Mouse (Mus musculus): ENCODE measurements around the gene Cdh24. TPM values are rescaled to one million over a fixed set of nuclear protein-coding genes. Genes with fewer than 3 reads are reported as not detected.
"Not testable (repeated sequence)": the region's sequence is repeated elsewhere in the genome, so short reads cannot be mapped to it uniquely, and the experiment has no call there.

The Cdh24 gene
- total RNA-seq, 2 experiments from 2014 or later, result 2.1 to 14.1 TPM

DNA sequence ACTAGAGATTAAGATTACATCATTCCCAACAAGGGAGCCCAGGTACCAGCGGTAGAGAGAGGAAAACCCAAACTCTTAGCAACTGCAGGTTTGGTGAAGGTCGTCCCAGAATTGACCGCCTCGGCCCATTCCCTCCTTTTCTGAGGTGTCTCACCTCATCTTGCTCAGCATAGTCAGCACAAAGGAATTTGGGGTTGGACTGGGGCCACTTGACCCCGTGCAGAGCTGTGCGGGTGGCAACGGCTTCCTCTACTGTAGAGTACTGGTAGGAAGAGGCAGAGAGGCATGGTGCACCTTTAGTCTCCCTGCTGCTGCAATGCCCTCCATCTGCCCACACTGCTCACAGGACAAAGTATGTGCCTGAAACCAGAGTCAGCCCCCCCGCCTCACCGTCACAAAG is 3.1 kb upstream of the Cdh24 start:
- ATAC-seq (replicated peaks; ENCODE audit: low FRiP score, poor library complexity, severe bottlenecking), result no peak

DNA sequence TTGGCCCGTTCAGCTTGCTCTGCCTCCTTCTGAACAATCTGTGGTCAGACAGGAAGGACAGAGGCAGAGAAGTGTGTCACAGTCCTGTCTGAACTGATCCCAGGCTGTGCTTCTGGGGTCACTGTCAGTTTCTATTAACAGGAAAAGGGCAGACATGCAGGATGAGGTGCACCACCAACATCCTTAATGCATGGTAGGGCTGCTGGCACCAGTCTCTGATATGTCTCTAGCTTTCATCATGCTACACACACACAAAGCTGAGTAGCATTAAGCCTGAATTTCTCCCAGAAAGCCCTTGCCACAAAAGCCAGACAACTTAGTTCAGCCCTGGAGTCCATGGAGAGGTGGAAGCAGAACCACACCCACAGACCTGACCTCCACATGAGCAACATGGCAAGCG is 1.8 kb upstream of the Cdh24 start:
- no peak for ATAC-seq (replicated peaks; ENCODE audit: low FRiP score, poor library complexity, severe bottlenecking)

DNA sequence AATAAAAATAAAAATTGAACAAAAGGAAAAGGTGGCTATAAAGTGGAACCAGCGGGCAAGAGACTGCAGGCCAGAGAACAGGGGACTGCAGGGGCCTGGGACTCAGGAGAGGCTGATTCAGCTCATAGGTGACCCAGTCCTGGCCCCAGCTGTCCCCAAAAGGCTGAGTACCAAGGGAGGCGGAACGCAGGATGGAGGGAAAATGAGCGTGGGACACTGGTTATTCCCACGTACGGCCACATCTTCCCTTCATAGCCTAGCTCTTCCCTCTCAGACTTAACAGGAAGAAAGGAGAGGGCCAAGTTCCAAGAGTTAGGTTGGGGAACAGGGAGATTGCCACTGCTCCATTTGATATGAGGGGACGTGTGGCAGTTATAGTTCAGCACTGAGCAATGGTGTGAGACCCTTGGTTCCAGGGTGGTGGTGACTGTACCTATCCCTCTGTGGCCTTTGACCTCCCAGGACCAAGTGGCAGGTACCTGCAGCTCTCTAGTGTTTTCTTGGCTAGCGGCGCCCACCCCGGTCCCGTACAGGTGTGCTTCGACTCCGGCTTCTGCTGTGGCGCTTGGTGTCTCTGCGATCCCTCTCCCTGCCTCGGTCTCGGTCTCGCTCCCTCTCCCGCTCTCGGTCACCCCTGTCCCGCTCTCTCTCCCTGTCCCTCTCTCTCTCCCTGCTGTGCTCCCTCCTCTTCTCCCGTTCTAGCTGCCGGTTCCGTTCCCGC is 1.2 kb upstream of the Cdh24 start:
- ATAC-seq (replicated peaks; ENCODE audit: low FRiP score, poor library complexity, severe bottlenecking), result no peak

DNA sequence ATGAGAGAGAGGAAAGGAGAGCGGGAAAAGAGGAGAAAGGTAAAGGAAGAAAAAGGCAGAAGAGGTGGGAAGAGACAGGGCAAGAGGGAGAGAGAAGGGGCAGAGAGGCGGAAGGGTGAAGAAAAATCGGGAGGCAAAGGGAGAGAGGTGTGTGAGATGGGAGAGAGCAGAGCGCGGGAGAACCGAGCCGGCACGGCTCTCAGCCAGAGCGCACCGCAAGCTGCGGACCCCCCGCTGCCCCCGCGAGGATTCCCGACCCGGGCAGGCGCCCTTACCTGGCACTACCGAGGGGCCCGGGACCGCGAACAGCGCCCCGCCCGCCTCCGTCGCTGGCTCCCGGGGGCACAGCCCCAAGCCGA is 239 bp downstream of the Cdh24 start, which contains the start of gene Gm17606:
Gene Gm17606 (plus strand): TSS at position 7 of the 359 bp plus-strand sequence.
- ATAC-seq (replicated peaks; ENCODE audit: low FRiP score, poor library complexity, severe bottlenecking), result no peak

DNA sequence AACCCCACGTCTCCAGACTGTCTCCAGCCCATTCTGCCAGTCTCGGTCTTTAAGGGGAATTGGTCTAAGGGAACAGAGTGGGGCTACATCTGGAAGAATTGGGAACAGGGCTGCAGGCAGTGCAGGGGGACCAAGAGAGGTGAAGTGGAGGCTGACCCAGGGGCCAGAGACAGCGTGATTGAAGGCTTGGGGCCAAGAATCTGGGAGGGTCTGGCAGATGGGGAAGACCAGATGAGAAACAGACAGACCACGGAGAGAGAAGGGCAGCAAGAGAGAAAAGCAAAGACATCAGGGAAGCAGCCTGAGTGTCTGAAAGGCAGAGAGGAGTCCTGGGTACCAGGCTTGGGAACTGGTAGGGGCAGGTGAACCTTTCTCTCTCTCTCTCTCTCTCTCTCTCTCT is 1.0 kb downstream of the Cdh24 start:
- ATAC-seq (replicated peaks; ENCODE audit: low FRiP score, poor library complexity, severe bottlenecking), result no peak

DNA sequence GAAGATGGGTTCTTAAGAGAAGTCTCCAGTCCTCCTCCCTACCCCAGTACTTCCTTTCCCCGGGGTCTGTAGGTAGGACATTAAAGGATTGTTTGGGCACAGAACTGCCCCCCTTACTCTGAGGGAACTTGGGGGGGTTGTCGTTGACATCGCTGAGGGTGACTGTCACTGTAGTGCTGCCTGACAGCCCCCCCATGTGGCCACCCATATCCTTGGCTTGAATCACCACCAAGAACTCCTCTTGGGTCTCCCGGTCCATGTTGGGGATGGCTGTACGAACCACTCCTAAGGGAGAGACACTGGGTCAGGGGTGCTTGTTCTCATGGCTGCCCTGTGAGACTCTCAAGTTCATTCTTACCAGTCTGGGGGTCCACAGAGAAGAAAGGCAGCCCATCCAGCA is 3.0 kb downstream of the Cdh24 start:
- no peak for ATAC-seq (replicated peaks; ENCODE audit: low FRiP score, poor library complexity, severe bottlenecking)

DNA sequence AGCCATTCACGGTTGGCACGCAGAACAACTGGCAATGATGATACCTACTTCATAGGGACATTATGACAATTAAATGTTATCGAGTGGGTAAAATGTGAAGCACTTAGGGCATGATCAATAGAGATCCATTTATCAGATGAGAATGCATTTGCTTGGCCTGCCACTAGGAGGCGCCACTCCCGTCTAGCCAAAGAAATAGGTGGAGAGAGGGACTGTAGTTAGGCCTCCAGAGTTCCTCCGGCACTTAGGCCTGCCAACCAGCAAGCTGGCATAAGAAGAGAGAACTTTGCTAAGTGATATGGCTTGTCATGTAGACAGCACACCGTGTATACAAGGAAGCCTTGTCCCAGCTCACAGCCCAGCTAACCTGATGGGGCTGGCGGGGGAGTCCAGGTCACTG is 4.2 kb downstream of the Cdh24 start:
- no peak for ATAC-seq (replicated peaks; ENCODE audit: low FRiP score, poor library complexity, severe bottlenecking)

DNA sequence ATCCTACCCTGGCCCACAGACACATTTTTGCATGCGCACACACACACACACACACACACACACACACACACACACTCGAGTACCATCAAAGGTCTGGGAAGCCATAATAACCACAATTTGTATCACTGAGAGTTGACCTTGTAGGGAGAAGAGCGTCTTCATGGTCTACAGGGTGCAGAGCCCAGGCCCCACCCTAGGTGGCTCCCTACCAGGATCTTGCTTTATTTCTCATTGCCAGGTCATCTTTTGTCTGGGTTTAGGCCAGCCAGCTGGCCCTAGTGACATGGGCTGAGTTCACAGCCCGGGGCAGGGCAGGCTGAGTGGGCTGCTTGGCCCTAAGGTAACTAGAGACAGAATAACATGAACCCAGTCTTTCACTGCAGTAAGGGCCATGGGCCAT is 7.0 kb downstream of the Cdh24 start:
- ATAC-seq (replicated peaks; ENCODE audit: low FRiP score, poor library complexity, severe bottlenecking), result no peak

DNA sequence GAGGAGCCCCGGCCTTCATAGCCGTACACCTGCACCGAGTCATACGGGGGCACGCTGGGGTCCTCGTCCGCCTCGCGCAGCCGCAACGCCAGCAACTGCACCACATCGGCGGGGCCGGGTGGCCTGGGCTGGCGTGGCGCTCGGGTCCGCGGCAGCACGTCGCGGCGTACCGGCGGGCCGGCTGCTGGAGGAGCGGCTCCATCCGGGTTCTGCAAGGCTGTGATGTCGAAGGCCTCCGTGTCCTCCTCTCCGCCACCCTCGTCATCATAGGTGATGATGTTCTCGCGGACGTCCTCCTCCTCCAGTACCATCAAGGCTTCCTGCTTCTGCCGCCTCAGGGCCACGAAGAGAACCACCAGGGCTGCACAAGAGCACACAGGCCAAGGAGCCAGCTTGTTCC is 8.9 kb downstream of the Cdh24 start:
- ATAC-seq (replicated peaks; ENCODE audit: low FRiP score, poor library complexity, severe bottlenecking), result no peak

DNA sequence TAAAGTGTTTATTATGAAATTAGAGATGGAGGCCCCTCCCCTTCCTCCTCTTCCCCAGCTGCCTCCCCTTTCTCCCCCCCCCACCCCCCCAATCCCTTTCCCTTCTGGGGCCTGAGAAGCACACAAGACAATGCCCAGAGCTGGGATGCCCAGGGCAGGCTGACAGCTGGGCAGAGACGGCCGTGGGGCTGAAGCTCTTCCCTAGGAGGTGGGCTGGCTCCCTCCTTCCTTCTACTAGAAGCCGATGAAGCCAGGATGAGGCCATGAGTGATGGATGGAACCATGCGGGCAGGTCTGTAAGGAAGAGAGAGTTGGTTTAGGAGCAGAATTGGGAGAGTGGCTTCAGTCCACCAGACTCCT is 9.9 kb downstream of the Cdh24 start:
- ATAC-seq (replicated peaks; ENCODE audit: low FRiP score, poor library complexity, severe bottlenecking), result no peak

DNA sequence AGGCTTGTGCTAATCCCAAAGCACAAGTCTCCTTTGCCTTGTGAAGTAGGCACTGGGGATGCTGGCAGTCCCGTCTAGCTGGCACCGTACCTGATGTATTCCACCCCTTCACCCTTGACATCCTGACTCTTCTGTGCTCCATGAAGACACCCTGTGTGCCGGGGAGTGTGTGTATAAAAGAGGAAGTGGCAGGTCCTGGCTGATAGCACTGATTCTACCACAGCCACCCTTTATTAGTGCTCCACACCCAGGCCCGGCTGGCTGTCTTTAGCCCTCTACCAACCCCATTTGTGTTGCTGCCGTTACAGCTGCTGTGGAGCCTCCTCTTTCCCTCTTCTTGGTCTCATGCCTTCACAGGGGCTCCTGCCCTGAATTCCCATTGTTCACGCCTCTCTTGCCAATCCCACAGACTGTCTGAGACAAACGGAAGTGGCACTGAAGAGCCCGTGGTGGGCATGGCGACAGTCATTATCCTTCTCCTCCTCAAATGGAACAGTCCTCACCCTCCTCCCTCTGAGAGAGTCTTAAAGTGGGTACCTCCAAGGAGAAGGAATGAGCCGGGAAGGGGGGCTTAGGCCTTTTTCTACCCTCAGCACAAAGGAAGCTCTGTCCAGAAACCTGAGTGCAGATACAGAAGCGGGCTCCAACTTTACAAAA is 10.5 kb downstream of the Cdh24 start:
- no peak for ATAC-seq (replicated peaks; ENCODE audit: low FRiP score, poor library complexity, severe bottlenecking)

DNA sequence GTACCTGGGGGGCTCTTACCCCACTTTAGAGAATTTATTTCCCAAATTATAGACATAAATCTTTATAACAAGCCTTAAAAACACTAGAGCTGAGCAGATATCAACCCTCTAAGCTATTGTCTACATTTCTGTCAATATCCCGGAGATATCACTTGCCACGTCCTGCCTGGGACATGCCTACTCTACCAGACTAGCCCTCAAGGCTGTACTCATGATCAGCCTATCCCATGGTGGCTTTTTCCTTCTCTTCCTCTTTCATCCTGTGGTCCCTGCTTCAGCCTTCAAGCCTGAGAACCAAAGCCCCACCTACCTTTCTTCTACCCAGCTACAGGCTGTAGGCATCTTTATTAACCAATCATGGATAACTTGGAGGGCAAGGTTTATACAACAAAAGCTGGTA is 11.4 kb downstream of the Cdh24 start:
- no peak for ATAC-seq (replicated peaks; ENCODE audit: low FRiP score, poor library complexity, severe bottlenecking)

DNA sequence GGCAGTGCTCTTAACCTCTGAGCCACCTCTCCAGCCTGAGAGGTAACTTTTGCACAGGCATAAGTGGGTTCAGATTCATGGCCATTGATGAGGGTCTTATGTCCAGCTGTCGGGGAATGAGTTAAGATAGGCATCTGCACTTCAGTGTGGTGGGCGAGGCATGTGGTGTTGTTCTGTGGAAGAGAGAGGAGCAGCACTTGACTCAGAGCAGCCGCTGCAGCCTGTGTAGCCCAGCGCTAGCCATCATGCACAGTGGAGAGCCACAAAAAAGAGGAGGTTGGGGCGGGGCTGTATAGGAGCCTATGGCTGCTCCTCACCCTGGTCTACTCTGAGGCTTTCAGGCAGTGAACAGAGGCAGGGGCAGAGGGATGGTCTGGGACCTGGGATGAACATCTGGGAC is 13.1 kb downstream of the Cdh24 start:
- ATAC-seq (replicated peaks; ENCODE audit: low FRiP score, poor library complexity, severe bottlenecking), result no peak

DNA sequence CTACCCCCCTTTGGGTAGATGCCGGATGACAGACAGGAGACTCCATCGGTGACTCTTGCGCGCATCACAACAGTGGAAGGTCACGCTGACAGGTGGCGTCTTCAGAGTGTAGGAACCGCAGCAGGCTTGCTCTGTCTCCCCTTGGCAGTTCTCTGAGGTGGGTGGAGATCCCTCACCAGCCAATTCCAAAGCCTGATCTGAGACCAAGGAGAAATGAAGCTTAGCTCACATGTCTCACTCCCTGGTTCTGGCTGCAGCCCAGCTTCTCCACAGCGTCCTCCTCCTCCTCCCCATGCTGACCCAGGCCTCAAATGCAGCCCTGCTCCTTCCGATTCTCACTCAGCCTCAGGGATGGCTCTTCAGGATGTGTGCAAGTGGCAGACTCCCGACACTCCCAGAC is 16.2 kb downstream of the Cdh24 start:
- ATAC-seq (replicated peaks; ENCODE audit: low FRiP score, poor library complexity, severe bottlenecking), result no peak

DNA sequence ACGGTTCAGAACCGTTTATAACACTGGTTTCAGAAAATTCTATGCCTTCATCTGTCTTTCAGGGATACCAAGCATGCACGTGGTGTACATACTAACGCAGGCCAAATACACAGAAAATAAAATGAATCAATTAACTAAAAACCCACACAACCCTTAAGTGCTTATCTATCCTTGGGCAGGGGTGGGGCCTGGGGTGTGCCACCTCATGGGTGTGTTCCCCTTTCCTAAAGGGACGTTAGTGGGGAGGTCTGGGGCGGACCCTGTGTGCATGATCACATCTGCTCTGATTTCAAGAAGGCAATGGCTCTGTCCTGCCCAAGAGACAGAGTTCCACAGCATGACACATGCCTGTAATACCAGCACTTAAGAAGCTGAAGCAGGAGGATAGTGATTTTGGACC is 17.8 kb downstream of the Cdh24 start:
- ATAC-seq (replicated peaks; ENCODE audit: low FRiP score, poor library complexity, severe bottlenecking), result no peak

DNA sequence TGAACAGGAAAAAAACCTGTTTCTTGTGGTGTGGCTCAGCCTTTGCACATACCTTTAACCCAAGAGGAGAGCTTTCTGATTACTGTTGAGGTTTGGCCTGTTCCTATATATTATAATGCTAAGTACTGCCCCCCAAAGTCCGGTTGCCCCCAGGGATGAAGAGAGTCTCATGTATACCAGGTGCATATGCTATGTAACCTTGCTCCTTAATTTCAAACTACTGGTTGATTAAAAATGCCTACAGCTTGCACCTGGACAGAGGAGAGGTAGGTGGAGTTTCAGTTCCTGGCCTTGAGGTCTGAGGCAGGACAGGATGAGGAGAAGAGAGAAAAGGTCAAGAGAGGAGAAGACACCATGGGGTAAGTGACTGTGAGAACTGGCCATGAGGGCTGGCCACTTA is 20.0 kb downstream of the Cdh24 start, which contains the start of gene Psmb11:
Gene Psmb11 (plus strand): TSS at position 301 of the 400 bp plus-strand sequence.
- no peak for ATAC-seq (replicated peaks; ENCODE audit: low FRiP score, poor library complexity, severe bottlenecking)

DNA sequence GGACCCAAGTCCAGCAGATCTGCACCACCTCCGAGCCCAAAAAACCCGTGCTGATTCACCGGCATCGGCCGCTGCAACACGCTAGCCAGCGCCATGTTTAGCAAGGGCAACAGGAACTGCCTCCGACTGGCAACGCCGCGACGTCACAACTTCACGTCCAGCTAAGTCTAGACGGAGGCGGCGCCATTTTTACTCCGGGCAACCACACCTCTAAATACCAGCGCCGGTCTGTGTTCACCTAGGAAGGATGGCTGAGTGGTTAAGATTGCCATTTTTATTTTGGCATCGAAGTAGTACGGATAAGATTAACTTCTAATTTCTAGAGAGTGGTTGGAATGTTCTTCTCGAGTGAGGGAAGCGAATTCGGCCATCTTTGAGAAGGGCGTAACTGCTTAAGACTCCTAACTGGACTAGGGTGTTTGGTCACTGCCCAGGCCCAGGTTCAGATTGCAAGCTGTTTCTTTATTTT is 23.2 kb downstream of the Cdh24 start, which contains the start of gene Psmb5:
Gene Psmb5 (minus strand): TSS at position 126 of the 469 bp plus-strand sequence.
- peak; percentile 97 for ATAC-seq (replicated peaks; ENCODE audit: low FRiP score, poor library complexity, severe bottlenecking)

DNA sequence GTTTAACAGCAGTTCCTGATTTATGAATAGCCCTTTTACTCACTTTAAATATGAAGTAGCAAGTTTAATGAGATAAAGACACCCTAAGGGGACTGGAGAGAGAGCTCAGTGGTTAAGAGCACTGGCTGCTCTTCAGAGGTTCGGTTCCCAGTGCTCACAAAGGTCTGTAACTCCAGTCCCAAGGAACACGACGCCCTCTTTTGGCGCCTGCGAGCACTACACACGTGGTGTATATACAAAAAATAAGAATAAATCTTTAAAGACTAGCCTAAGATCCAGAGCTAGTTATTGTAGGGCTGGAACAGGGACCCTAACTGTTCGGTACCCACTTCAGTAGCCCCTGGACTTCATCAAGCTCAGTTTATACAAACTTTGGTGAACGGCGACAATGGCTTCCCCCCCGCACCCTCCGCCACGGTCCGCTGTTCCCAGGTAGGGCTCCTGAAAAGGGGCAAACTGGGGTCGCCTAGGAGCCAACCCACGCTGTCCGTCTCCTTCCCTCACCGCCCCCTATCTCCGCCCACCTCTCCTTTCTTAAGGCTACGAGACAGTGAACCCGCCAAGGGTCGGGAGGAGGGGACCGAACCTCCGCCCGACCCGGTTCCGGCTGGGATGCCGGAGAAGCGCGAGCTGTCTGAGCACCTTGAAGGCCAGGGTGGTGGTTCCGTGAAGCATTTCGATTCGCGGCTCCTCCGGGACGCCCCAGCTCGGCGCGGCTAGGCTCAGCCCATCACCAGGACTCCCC is 23.8 kb downstream of the Cdh24 start:
- peak; percentile 72 for ATAC-seq (replicated peaks; ENCODE audit: low FRiP score, poor library complexity, severe bottlenecking)

DNA sequence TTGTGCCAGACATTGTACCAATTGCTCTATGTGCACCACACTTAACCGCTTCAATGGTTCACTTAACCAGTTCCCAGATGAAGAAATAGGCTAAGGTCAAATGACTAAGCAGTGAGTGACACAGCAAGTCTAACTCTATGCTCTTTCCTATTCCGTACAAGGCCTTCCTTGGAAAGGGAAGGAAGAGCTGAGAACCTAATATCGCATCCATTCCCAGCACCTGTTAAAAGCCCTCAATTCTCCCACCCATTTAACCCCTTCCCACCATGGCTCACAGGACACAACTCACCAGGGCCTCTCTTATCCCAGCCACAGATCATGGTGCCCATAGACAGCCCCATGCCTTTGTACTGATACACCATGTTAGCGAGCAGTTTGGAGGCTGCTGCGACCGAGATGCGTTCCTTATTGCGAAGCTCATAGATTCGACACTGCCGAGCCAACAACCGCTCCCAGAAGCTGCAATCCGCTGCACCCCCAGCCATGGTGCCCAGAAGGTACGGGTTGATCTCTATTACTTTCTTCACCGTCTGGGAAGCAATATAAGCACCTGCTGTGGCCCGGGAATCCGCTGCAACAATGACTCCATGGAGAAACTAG is 24.8 kb downstream of the Cdh24 start:
- ATAC-seq (replicated peaks; ENCODE audit: low FRiP score, poor library complexity, severe bottlenecking), result no peak

DNA sequence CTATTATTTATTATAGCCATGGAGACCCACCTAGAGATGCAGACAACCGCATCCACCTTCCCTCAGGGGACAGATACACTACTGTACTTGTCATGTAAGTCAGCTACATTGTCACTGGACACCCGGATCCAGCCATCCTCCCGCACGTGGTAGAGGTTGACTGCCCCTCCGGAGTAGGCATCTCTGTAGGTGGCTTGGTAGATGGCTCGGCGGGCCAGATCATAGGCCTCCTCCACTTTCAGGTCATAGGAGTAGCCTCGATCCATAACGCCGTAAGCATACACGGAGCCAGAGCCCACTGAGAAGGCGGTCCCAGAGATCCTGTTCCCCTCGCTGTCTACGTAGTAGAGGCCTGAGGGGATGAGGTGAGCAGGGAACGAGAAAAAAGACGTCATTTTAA is 27.0 kb downstream of the Cdh24 start:
- ATAC-seq (replicated peaks; ENCODE audit: low FRiP score, poor library complexity, severe bottlenecking), result not testable (repeated sequence)

Measured in erythroid progenitor cell, adult 5-6 weeks (primary cell).